Mouse (Mus musculus) bone marrow, adult 2 months (tissue): Measurements from ENCODE around the gene Nabp2.

Source experiments
- CTCF ChIP-seq: fragments of 200-500 bp; IDR thresholded peaks from 2 replicates; pipeline ENCODE4 v1.5.1; 2011; ENCODE audit warnings: low read length, control low read depth; ENCODE audit not compliant: control insufficient read depth, insufficient read depth
- POLR2A ChIP-seq: fragments of 200-500 bp; IDR thresholded peaks from 2 replicates; pipeline ENCODE4 v1.6.1; 2011; ENCODE audit warnings: low read depth, mild to moderate bottlenecking, control low read depth, low read length, borderline replicate concordance; ENCODE audit not compliant: control insufficient read depth

DNA sequence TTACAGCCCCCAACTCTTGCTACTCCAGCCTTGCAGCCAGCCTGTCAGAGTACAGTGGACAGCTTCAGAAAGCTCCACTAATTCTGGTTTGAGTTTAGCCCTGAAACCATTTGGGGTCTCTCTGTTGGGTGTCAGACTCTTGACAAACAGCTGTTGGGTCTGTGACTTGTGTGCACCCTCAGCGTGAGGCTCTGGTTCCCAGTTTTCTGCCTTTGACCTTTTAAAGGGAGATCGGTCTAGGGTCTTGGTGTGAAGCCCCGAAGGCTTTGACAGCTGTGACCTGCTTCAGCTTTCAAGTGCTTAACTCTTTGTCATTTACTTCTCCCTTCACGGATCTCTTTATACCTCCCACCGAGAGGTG, 49.0 kb upstream of the Nabp2 start:
- TF ChIP-seq POLR2A (no peak), CTCF (no peak)
